ENCODE assay signal across 11 mouse cellular contexts in the genomic region with DNA sequence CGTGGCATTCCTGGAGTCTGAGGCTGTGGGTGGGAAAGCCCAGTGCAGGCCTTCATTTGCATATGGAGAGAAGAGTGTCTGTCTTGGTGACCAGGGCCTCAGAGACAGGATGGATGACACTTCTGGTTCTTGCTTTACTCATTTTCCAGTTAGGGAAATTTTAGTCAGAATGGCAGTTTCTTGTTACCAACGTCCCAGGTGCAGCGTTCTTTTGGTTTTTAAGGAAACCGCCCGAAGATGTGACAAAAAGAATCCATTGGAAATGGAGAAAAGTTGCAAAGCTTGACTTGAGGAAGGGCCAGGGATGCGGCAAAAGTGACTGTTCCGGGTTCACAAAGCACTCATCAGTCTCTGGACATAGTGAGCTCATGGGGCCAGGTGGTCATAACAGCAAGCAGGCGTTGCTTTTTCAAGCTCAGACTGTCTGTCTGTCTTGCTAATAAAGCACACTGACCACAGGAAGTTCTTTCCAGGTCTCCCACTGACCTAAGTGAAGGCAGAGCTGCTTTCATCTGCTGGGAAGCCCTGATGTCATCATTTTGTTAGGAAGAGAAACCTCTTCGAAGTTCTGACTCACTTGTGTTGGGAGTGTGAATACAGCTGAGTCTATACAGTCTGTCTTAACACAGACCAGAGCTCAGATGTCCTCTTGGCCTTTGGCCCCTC. TPM values are rescaled to one million over a fixed set of nuclear protein-coding genes. Genes with fewer than 3 reads are reported as not detected.
DNase-seq lines count a peak whose midpoint lies in the region; ATAC-seq and TF ChIP-seq lines count a peak whose summit lies in the region.
"Had no signal": no experiment of that assay in that cellular context is flagged by ENCODE, and none has a peak within 500 bp of the region (broad histone marks: within the 10 kb centered on the region; RNA-seq: fewer than 3 reads in every experiment).

No protein-coding gene starts in this region.

- no peak overlapping the region for H3K27ac ChIP-seq in heart, embryonic 12.5 days (ENCODE audit: poor library complexity, severe bottlenecking)
- H3K27ac ChIP-seq in lung, embryonic 15.5 days, result peak overlapping the region; percentile 72
- peak overlapping the region; percentile 82 for H3K27ac ChIP-seq in stomach, postnatal 0 days (replicated peaks)

- H3K4me2 ChIP-seq in heart, embryonic 12.5 days, result no peak overlapping the region
- no peak overlapping the region for H3K4me2 ChIP-seq in lung, embryonic 15.5 days
- H3K4me2 ChIP-seq in stomach, postnatal 0 days (replicated peaks; ENCODE audit: low read depth), result no peak overlapping the region

- DNase-seq in heart, postnatal 10 days, result no peak
- DNase-seq in lung, postnatal 36 days, result no peak
- DNase-seq in induced T-regulatory cell, adult 2 months (ENCODE audit: low read depth), result peak; percentile 58
- DNase-seq in stomach, postnatal 0 days (ENCODE audit: low spot score), result no peak
- DNase-seq in left cerebral cortex, postnatal 4 days, result no peak
- DNase-seq: embryo, embryonic 11 days; forebrain, postnatal 0 days; kidney, adult 2 months had no signal

- 76% methylated on average over 9 of the region's 9 CpGs for WGBS in heart, embryonic 12.5 days
- 76% methylated on average over 9 of the region's 9 CpGs for WGBS in lung, embryonic 15.5 days
- WGBS in stomach, postnatal 0 days, result 75% methylated on average over 9 of the region's 9 CpGs

- H3K36me3 ChIP-seq in heart, embryonic 12.5 days, result peaks cover 63% of the 10 kb centered on the region
- peaks cover 48% of the 10 kb centered on the region for H3K36me3 ChIP-seq in lung, embryonic 15.5 days
- H3K36me3 ChIP-seq in stomach, postnatal 0 days (ENCODE audit: control insufficient read depth, insufficient read depth, low read length), result peaks cover 6% of the 10 kb centered on the region

- H3K9ac ChIP-seq in heart, embryonic 12.5 days, result 0 out of 2 replicates have a peak overlapping the region, but pooled peaks have one; percentile 14
- no peak overlapping the region for H3K9ac ChIP-seq in lung, embryonic 15.5 days
- H3K9ac ChIP-seq in stomach, postnatal 0 days (ENCODE audit: low read length), result no peak overlapping the region
- H3K9ac ChIP-seq: forebrain, postnatal 0 days had no signal

- H3K4me3 ChIP-seq in heart, embryonic 12.5 days, result no peak overlapping the region
- no peak overlapping the region for H3K4me3 ChIP-seq in lung, embryonic 15.5 days
- H3K4me3 ChIP-seq in stomach, postnatal 0 days (ENCODE audit: low read depth, low read length), result no peak overlapping the region

- intact Hi-C loops in heart, postnatal 10 days (cut with DNase I), result loop anchor here (1.0 kb wide), 1 partner anchor 77 kb away; no protein-coding TSS in a partner anchor
- intact Hi-C loops in left cerebral cortex, postnatal 4 days (cut with DNase I), result no loop called here

- TF ChIP-seq CTCF in stomach, postnatal 0 days (IDR thresholded peaks at IDR 0.05; ENCODE audit: low read depth), result no peak

- no peaks in the 10 kb centered on the region for H3K27me3 ChIP-seq in heart, embryonic 12.5 days (replicated peaks)
- H3K27me3 ChIP-seq in lung, embryonic 15.5 days, result no peaks in the 10 kb centered on the region
- no peaks in the 10 kb centered on the region for H3K27me3 ChIP-seq in stomach, postnatal 0 days (ENCODE audit: control insufficient read depth, insufficient read depth, low read length)

- no peak for TF ChIP-seq EP300 in stomach, postnatal 0 days (optimal IDR thresholded peaks at IDR 0.05)

- ATAC-seq in heart, embryonic 12.5 days (ENCODE audit: insufficient number of reproducible peaks, low FRiP score), result no peak
- ATAC-seq in lung, embryonic 15.5 days (ENCODE audit: borderline replicate concordance, extremely low read depth, low FRiP score, low TSS enrichment), result no peak
- peak; percentile 31 for ATAC-seq in stomach, postnatal 0 days (ENCODE audit: low FRiP score, low TSS enrichment)
- ATAC-seq: activated CD4-positive, CD25-positive, alpha-beta regulatory T cell, adult 4 months; forebrain, postnatal 0 days had no signal

- no peaks in the 10 kb centered on the region for H3K9me3 ChIP-seq in heart, embryonic 12.5 days (replicated peaks)
- no peaks in the 10 kb centered on the region for H3K9me3 ChIP-seq in lung, embryonic 15.5 days
- no peaks in the 10 kb centered on the region for H3K9me3 ChIP-seq in stomach, postnatal 0 days (ENCODE audit: control insufficient read depth, low read length)

- H3K4me1 ChIP-seq in heart, embryonic 12.5 days (replicated peaks), result peaks cover 60% of the 10 kb centered on the region
- peaks cover 81% of the 10 kb centered on the region for H3K4me1 ChIP-seq in lung, embryonic 15.5 days
- H3K4me1 ChIP-seq in stomach, postnatal 0 days (replicated peaks; ENCODE audit: control insufficient read depth, insufficient read depth), result no peaks in the 10 kb centered on the region; the same call in 1 of the 2 replicates

RNA-seq across cellular contexts. Expression of gene Anp32a, which starts 31.6 kb away (rescaled TPM):
- 156 and 158 TPM in 2 replicates for polyA plus RNA-seq in heart, embryonic 12.5 days (2016; fragmentation: Nextera tagmentation; extraction: Ambion mirVana)
- 100 to 1,000 TPM; 231 to 270 TPM for total RNA-seq in heart, postnatal 10 days (2021)
- polyA plus RNA-seq in lung, embryonic 15.5 days (2015; fragmentation: Nextera tagmentation; extraction: Ambion mirVana), result 182 and 184 TPM in 2 replicates
- 67.9 and 89.9 TPM in 2 replicates for polyA plus RNA-seq in stomach, postnatal 0 days (2015; fragmentation: Nextera tagmentation; extraction: Ambion mirVana)
- 100 to 1,000 TPM; 231 to 251 TPM for total RNA-seq in left cerebral cortex, postnatal 4 days (2021)
